Mouse (Mus musculus): Measurements from ENCODE around the gene Ccdc155. TPM values are rescaled to one million over a fixed set of nuclear protein-coding genes. Genes with fewer than 3 reads are reported as not detected.
A peak's percentile ranks its signal among the peaks of the same experiment; 100 is the strongest.
"Not testable (repeated sequence)": the region's sequence is repeated elsewhere in the genome, so short reads cannot be mapped to it uniquely, and the experiment has no call there.

Ccdc155 gene
- polyA plus RNA-seq, 1 experiment from 2014 or later = 0.58 TPM

DNA sequence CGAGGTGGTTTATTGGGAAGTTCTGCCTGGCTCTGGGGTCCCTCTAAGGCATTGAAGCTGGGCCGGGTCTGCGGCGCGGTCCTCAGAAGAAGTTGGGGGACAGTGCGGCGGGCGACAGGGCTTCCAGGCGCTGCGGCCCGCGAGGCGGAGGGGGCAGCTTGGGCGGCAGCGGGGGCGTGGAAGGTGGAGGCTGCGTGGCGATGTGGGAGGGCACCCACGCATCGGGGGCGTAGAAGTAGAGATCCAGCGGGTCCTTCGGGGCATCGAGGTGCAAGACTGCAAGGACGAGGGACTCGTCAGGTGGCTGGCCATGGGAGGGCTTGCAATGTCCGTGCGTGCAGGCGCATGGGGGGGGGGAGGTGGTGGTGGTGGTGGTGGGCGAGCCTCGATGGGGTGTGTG, 28.3 kb downstream of the Ccdc155 start:
- peaks cover 8% of the 10 kb centered on the region for H3K9me3 ChIP-seq (replicated peaks; ENCODE audit: control insufficient read depth, low read length)
- 7% methylated on average over 30 of the region's 31 CpGs for WGBS
- no peak overlapping the region; the same call in 1 of the 2 replicates for H3K9ac ChIP-seq (ENCODE audit: low read length)
- H3K4me1 ChIP-seq (ENCODE audit: control insufficient read depth, insufficient read depth, low read length) = peaks cover 9% of the 10 kb centered on the region
- H3K27ac ChIP-seq (ENCODE audit: low read length) = no peak overlapping the region
- H3K4me2 ChIP-seq (ENCODE audit: low read depth, low read length) = peak overlapping the region; percentile 47
- no peaks in the 10 kb centered on the region for H3K36me3 ChIP-seq (ENCODE audit: control insufficient read depth, insufficient read depth)
- H3K4me3 ChIP-seq (ENCODE audit: low read length) = peak overlapping the region; percentile 27; the same call in 1 of the 2 replicates
- no peak for ATAC-seq (replicated peaks; ENCODE audit: extremely low read depth, insufficient read depth, low FRiP score)
- H3K27me3 ChIP-seq (ENCODE audit: control insufficient read depth, insufficient read depth, low read length) = peaks cover 82% of the 10 kb centered on the region

GRCm38 (mm10) chr7:45175929-45176328, 28.8 kb downstream of the Ccdc155 start:
- peaks cover 12% of the 10 kb centered on the region for H3K9me3 ChIP-seq (replicated peaks; ENCODE audit: control insufficient read depth, low read length)
- H3K36me3 ChIP-seq (ENCODE audit: control insufficient read depth, insufficient read depth) = no peaks in the 10 kb centered on the region
- peak overlapping the region; percentile 47 for H3K4me2 ChIP-seq (ENCODE audit: low read depth, low read length)
- H3K9ac ChIP-seq (ENCODE audit: low read length) = no peak overlapping the region; the same call in 1 of the 2 replicates
- H3K4me1 ChIP-seq (ENCODE audit: control insufficient read depth, insufficient read depth, low read length) = peaks cover 6% of the 10 kb centered on the region
- H3K27ac ChIP-seq (ENCODE audit: low read length) = no peak overlapping the region
- peaks cover 78% of the 10 kb centered on the region for H3K27me3 ChIP-seq (ENCODE audit: control insufficient read depth, insufficient read depth, low read length)
- WGBS = 3% methylated on average over 23 of the region's 23 CpGs
- ATAC-seq (replicated peaks; ENCODE audit: extremely low read depth, insufficient read depth, low FRiP score) = no peak
- H3K4me3 ChIP-seq (ENCODE audit: low read length) = peak overlapping the region; percentile 27; the same call in 1 of the 2 replicates

GRCm38 (mm10) chr7:45175398-45175797, 29.3 kb downstream of the Ccdc155 start:
- Histone ChIP-seq H3K4me3 (ENCODE audit: low read length) (no peak overlapping the region), H3K9me3 (replicated peaks; ENCODE audit: control insufficient read depth, low read length) (peaks cover 18% of the 10 kb centered on the region), H3K27me3 (ENCODE audit: control insufficient read depth, insufficient read depth, low read length) (peaks cover 76% of the 10 kb centered on the region), H3K4me2 (ENCODE audit: low read depth, low read length) (no peak overlapping the region), H3K36me3 (ENCODE audit: control insufficient read depth, insufficient read depth) (no peaks in the 10 kb centered on the region), H3K27ac (ENCODE audit: low read length) (no peak overlapping the region), H3K9ac (ENCODE audit: low read length) (no peak overlapping the region), H3K4me1 (ENCODE audit: control insufficient read depth, insufficient read depth, low read length) (peaks cover 6% of the 10 kb centered on the region)
- no peak for ATAC-seq (replicated peaks; ENCODE audit: extremely low read depth, insufficient read depth, low FRiP score)
- WGBS = 8% methylated on average over 13 of the region's 13 CpGs

DNA sequence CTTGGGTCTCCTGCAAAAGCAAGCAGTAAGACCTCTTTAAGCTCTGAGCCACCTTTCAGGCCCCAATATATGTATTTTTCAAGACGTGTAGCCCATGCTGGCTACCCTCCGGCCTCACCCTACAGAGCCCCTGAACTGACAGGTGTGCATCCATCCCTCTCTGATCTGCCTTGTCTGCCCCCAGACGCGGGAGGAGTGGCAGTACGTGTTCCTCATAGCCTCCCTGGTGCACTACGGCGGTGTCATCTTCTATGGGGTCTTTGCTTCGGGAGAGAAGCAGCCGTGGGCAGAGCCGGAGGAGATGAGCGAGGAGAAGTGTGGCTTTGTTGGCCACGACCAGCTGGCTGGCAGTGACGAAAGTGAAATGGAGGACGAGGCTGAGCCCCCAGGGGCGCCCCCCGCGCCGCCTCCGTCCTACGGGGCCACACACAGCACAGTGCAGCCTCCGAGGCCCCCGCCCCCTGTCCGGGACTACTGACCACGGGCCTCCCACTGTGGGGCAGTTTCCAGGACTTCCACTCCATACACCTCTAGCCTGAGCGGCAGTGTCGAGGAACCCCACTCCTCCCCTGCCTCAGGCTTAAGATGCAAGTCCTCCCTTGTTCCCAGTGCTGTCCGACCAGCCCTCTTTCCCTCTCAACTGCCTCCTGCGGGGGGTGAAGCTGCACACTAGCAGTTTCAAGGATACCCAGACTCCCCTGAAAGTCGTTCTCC, 30.0 kb downstream of the Ccdc155 start:
- H3K27ac ChIP-seq (ENCODE audit: low read length) = no peak overlapping the region
- 0 out of 2 replicates have a peak overlapping the region, but pooled peaks have one; percentile 0 for H3K4me3 ChIP-seq (ENCODE audit: low read length)
- H3K9me3 ChIP-seq (replicated peaks; ENCODE audit: control insufficient read depth, low read length) = peaks cover 24% of the 10 kb centered on the region
- WGBS = 7% methylated on average over 29 of the region's 29 CpGs
- peaks cover 6% of the 10 kb centered on the region for H3K4me1 ChIP-seq (ENCODE audit: control insufficient read depth, insufficient read depth, low read length)
- peak overlapping the region; percentile 15; the same call in 1 of the 2 replicates for H3K4me2 ChIP-seq (ENCODE audit: low read depth, low read length)
- H3K27me3 ChIP-seq (ENCODE audit: control insufficient read depth, insufficient read depth, low read length) = peaks cover 69% of the 10 kb centered on the region
- peak overlapping the region; percentile 25; the same call in 1 of the 2 replicates for H3K9ac ChIP-seq (ENCODE audit: low read length)
- no peak for ATAC-seq (replicated peaks; ENCODE audit: extremely low read depth, insufficient read depth, low FRiP score)
- no peaks in the 10 kb centered on the region for H3K36me3 ChIP-seq (ENCODE audit: control insufficient read depth, insufficient read depth)

GRCm38 (mm10) chr7:45173772-45174171, 30.9 kb downstream of the Ccdc155 start:
- H3K4me1 ChIP-seq (ENCODE audit: control insufficient read depth, insufficient read depth, low read length); ATAC-seq (replicated peaks; ENCODE audit: extremely low read depth, insufficient read depth, low FRiP score); H3K4me3 ChIP-seq (ENCODE audit: low read length); H3K27ac ChIP-seq (ENCODE audit: low read length); H3K9ac ChIP-seq (ENCODE audit: low read length); H3K36me3 ChIP-seq (ENCODE audit: control insufficient read depth, insufficient read depth); H3K4me2 ChIP-seq (ENCODE audit: low read depth, low read length): not testable (repeated sequence)
- peaks cover 34% of the 10 kb centered on the region for H3K9me3 ChIP-seq (replicated peaks; ENCODE audit: control insufficient read depth, low read length)
- H3K27me3 ChIP-seq (ENCODE audit: control insufficient read depth, insufficient read depth, low read length) = peaks cover 68% of the 10 kb centered on the region
- 53% methylated on average over 1 of the region's 1 CpGs for WGBS

GRCm38 (mm10) chr7:45172974-45173373, 31.7 kb downstream of the Ccdc155 start:
- H3K27me3 ChIP-seq (ENCODE audit: control insufficient read depth, insufficient read depth, low read length) = peaks cover 67% of the 10 kb centered on the region
- H3K4me3 ChIP-seq (ENCODE audit: low read length) = no peak overlapping the region
- H3K36me3 ChIP-seq (ENCODE audit: control insufficient read depth, insufficient read depth) = no peaks in the 10 kb centered on the region
- peaks cover 34% of the 10 kb centered on the region for H3K9me3 ChIP-seq (replicated peaks; ENCODE audit: control insufficient read depth, low read length)
- H3K27ac ChIP-seq (ENCODE audit: low read length) = no peak overlapping the region
- H3K4me2 ChIP-seq (ENCODE audit: low read depth, low read length) = no peak overlapping the region
- no peak overlapping the region for H3K9ac ChIP-seq (ENCODE audit: low read length)
- ATAC-seq (replicated peaks; ENCODE audit: extremely low read depth, insufficient read depth, low FRiP score) = no peak
- H3K4me1 ChIP-seq (ENCODE audit: control insufficient read depth, insufficient read depth, low read length) = peaks cover 6% of the 10 kb centered on the region
- 57% methylated on average over 7 of the region's 7 CpGs for WGBS

DNA sequence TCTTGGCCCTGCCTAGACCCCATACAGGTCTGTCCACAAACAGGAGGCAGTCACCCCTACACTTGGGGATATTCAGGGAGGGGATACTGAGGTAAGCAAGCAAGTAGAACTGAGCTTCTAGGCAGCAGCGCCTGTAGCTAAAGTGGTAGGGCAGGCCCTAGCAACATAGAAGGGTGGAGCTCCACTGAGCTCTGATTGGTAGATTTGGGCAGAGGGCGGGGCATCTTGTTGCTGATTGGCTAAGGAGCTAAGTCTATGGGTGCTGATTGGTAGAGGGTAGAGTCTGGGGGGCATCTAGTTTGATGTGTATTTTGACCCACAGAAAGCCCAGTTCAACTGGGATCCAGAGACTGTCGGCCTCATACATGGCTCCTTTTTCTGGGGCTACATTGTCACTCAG, 35.2 kb downstream of the Ccdc155 start:
- no peak overlapping the region for H3K4me2 ChIP-seq (ENCODE audit: low read depth, low read length)
- H3K36me3 ChIP-seq (ENCODE audit: control insufficient read depth, insufficient read depth) = no peaks in the 10 kb centered on the region
- no peak for ATAC-seq (replicated peaks; ENCODE audit: extremely low read depth, insufficient read depth, low FRiP score)
- H3K4me1 ChIP-seq (ENCODE audit: control insufficient read depth, insufficient read depth, low read length) = peaks cover 3% of the 10 kb centered on the region; the same call in 1 of the 2 replicates
- 90% methylated on average over 3 of the region's 3 CpGs for WGBS
- no peak overlapping the region for H3K27ac ChIP-seq (ENCODE audit: low read length)
- H3K9ac ChIP-seq (ENCODE audit: low read length) = no peak overlapping the region
- H3K27me3 ChIP-seq (ENCODE audit: control insufficient read depth, insufficient read depth, low read length) = peaks cover 67% of the 10 kb centered on the region
- H3K4me3 ChIP-seq (ENCODE audit: low read length) = no peak overlapping the region
- H3K9me3 ChIP-seq (replicated peaks; ENCODE audit: control insufficient read depth, low read length) = peaks cover 34% of the 10 kb centered on the region

DNA sequence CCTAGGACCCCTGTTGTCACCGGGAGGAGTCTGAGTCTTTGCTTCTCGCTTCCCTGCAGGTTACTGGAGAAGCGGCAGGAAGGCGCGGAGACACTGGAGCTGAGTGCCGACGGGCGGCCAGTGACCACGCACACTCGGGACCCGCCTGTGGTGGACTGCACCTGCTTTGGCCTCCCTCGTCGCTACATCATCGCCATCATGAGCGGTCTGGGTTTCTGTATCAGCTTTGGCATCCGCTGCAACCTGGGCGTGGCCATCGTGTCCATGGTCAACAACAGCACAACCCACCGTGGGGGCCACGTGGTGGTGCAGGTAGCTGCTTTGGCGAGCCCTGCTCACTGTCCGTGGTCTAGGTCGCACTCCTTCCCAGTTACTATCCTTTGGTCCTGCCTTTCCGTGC, 36.0 kb downstream of the Ccdc155 start:
- no peak overlapping the region for H3K4me2 ChIP-seq (ENCODE audit: low read depth, low read length)
- H3K9ac ChIP-seq (ENCODE audit: low read length) = no peak overlapping the region
- no peak overlapping the region for H3K27ac ChIP-seq (ENCODE audit: low read length)
- no peaks in the 10 kb centered on the region for H3K36me3 ChIP-seq (ENCODE audit: control insufficient read depth, insufficient read depth)
- H3K9me3 ChIP-seq (replicated peaks; ENCODE audit: control insufficient read depth, low read length) = peaks cover 34% of the 10 kb centered on the region
- no peak for ATAC-seq (replicated peaks; ENCODE audit: extremely low read depth, insufficient read depth, low FRiP score)
- peaks cover 71% of the 10 kb centered on the region for H3K27me3 ChIP-seq (ENCODE audit: control insufficient read depth, insufficient read depth, low read length)
- H3K4me3 ChIP-seq (ENCODE audit: low read length) = no peak overlapping the region
- 6% methylated on average over 24 of the region's 24 CpGs for WGBS
- H3K4me1 ChIP-seq (ENCODE audit: control insufficient read depth, insufficient read depth, low read length) = peaks cover 7% of the 10 kb centered on the region

DNA sequence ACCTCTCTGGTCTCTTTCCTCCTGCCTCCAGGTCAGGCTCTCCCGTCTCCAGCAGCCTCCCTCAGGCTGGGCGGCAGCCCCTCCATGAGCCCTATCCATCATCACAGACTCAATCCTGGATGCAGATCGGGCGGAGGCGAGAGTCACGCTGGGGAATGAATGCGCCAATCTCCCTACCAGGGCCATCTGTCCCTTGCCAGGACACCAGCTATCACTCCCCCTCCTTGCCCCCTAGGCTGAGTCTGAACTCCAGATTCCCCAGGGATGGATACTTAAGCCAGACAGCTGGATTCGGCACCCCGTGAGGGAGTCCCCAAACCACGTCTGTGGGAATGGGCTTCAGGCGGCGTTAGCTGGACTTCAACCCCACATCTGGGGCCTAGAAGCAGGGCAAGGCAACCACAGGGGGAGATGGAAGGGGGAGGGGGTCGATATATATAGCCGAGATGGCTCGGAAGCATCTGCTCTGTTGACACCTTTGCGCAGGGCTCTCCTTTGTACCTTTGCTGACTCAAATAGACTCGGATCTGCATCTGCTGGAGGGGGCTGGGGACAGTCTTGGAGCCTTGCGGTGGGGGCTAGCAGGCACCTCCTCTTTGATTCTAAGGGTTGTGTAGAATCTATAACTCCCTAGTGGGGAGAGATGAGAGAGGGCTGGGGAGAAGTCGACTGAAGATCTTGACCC, 36.8 kb downstream of the Ccdc155 start:
- H3K4me2 ChIP-seq (ENCODE audit: low read depth, low read length) = no peak overlapping the region
- no peak for ATAC-seq (replicated peaks; ENCODE audit: extremely low read depth, insufficient read depth, low FRiP score)
- no peak overlapping the region for H3K4me3 ChIP-seq (ENCODE audit: low read length)
- peaks cover 34% of the 10 kb centered on the region for H3K9me3 ChIP-seq (replicated peaks; ENCODE audit: control insufficient read depth, low read length)
- H3K36me3 ChIP-seq (ENCODE audit: control insufficient read depth, insufficient read depth) = no peaks in the 10 kb centered on the region
- 3% methylated on average over 19 of the region's 19 CpGs for WGBS
- peaks cover 8% of the 10 kb centered on the region for H3K4me1 ChIP-seq (ENCODE audit: control insufficient read depth, insufficient read depth, low read length)
- no peak overlapping the region for H3K9ac ChIP-seq (ENCODE audit: low read length)
- H3K27me3 ChIP-seq (ENCODE audit: control insufficient read depth, insufficient read depth, low read length) = peaks cover 78% of the 10 kb centered on the region
- H3K27ac ChIP-seq (ENCODE audit: low read length) = no peak overlapping the region

Measured in heart, embryonic 16.5 days (tissue).